Mouse (Mus musculus): ENCODE results near the gene Map4k4.

Gene Map4k4

GRCm38 (mm10) chr1:40030287-40030975 is 129.7 kb downstream of the Map4k4 start:
- in situ Hi-C loops (cut with MboI, MseI) = no loop called here

GRCm38 (mm10) chr1:40030976-40031356 is 130.3 kb downstream of the Map4k4 start:
- in situ Hi-C loops (cut with MboI, MseI) = no loop called here

DNA sequence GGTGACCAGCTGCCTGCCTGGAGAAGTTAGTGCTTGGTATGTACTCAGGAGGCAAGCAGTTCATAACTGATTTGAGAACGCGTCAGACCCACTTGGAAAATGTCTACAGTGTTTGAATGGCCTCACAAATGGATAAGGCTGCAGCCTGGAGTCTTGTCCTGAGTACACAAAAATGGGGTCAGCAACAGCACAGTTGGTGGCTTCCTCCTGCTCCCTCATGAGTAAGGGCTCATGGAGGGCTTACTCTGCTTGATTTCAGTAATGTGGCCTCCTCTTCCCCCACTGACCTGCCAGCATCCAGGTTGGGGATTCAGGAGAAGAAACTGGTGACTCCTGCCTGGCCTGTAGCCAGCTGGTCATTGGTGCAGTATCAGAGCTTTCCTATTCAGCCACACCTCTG is 130.9 kb downstream of the Map4k4 start:
- in situ Hi-C loops (cut with MboI, MseI) = no loop called here

DNA sequence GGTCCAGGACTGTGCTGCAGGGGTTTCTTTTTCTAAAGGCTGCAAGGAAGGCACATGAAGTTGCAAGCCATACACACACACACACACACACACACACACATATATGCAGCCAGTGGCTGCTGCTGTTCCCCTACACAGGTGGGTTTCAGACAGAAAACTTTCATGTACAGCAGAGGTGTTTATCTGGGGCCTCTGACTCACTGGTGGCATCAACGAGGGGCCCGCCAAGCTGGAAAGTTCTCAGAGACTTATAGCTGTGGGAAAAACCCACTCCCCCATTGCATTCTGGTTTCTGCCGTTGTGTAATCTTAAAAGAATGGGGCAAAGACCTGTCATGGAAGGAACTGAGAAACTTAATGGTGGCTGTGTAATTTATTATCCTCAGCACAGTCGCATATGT is 132.6 kb downstream of the Map4k4 start:
- in situ Hi-C loops (cut with MboI, MseI) = no loop called here

- in situ Hi-C loops (cut with MboI, MseI) = no loop called here
These were observed 133.2 kb downstream of the Map4k4 start for GRCm38 (mm10) chr1:40033743-40034420.

- in situ Hi-C loops (cut with MboI, MseI) = no loop called here
These were observed 137.1 kb downstream of the Map4k4 start for GRCm38 (mm10) chr1:40037831-40038230.

DNA sequence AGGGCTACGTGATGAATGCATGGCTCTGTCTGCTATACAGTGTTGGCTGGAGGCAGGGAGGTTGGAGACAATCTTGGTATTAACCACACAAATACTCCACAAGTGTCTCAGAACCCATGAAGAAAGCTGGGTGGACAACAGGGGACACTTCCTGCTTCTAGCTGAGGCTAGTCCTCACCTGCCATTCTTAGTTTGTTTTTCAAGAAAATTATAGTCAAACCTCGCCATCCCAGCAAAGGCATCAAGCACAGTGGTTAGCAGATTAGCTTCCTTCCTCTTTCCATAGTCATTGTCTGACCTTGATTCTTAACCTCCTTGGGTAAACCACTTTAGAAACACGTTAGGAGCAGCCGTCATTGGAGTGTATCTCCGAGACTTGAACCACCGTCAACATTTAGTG is 145.0 kb downstream of the Map4k4 start:
- in situ Hi-C loops (cut with MboI, MseI) = no loop called here

GRCm38 (mm10) chr1:40046600-40046999 is 145.9 kb downstream of the Map4k4 start:
- in situ Hi-C loops (cut with MboI, MseI) = no loop called here

DNA sequence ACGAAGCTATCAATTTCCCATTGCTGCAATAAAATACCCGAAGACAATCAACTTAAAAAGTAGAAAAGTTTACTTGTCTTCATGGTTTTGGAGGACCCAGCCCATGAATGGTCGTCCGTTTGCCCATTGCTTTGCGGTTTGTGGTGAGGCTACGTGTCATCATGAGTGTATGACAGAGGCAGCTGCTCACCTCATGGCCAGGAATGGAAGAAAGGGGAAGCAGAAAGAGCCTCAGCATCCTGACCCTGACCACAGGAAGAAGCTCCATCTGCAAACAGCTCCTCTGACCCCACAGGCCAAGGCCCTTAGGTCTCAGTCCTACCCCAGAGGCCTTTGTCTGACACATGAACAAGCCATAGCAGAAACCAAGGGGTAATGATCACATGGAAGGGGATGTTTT is 150.4 kb downstream of the Map4k4 start:
- in situ Hi-C loops (cut with MboI, MseI) = no loop called here

GRCm38 (mm10) chr1:40052156-40052555 is 151.4 kb downstream of the Map4k4 start:
- in situ Hi-C loops (cut with MboI, MseI) = no loop called here

DNA sequence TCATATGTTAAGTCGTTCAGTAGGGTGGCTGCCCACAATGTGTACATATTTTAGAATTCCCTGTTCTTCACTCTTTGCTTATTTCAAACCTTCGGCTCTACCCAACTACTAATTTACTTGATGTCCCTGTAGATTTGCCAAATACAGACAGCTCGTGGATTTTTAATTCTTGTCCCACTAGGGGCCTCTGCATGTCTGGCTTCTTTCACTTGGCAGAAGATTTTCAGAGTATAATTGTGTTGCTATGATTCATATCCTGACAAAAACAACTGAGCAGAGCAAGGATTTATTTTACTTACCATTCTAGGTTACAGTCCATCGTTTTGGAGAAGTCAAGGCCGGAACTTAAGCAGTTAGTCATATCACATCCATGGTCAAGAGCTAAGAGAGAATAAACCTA is 152.4 kb downstream of the Map4k4 start:
- in situ Hi-C loops (cut with MboI, MseI) = no loop called here

DNA sequence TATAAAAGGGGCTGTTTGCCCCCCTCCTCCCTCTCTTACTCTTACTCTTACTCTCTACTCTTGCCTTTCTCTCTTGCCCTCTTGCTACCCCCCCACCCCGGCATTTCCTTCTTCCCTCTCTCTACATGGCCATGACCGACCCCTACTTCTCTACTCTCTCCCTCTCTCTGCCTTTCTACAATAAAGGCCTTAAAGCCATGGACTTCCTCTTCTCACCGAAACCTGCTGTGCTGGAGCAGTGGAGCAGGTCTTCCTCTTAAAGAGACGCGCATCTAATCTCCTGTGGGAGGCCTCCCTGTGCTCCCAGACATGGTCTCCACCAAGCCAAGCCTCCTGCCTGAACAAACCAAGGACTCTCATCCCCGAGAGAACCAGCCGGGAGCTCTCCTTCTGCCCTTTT is 154.3 kb downstream of the Map4k4 start:
- in situ Hi-C loops (cut with MboI, MseI) = no loop called here

DNA sequence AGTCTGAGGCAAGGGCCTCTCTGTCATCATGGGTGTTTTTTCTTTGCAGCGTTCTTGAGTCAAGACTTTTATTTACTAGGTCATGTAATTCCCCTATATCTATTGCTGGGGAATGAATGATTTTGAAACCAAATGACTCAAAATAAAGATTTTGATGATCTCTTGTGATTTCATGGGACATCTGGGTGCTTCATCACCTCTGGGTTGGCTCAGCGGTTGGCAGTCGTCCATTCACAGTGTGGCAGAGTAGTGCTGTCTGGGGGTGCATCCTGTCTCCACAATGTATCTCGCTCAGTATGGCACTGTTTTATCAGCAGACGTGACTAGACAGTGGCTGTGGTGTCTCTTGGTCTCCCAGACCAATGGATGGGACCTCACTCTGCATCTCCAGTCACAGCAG is 155.2 kb downstream of the Map4k4 start:
- in situ Hi-C loops (cut with MboI, MseI) = no loop called here

GRCm38 (mm10) chr1:40057351-40057750 is 156.6 kb downstream of the Map4k4 start:
- in situ Hi-C loops (cut with MboI, MseI) = no loop called here

DNA sequence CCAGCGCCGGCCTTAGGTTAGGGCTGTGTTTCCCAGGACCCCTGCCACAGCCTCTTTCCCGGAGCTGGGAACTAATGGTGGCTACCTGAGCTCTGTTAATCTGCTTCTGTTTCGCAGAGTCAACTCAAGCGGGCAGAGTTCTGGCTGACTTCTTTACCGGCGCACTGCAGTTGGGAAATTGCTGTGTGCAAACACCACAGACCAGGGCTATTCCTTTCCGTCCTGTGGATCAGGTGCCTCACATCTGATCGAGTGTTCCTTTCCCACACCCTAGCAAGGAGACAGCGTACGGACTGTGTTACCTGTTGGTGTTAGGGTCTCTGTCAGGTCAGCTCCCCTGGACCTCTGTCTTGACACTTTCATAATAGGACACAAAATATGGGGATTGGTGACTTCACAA is 157.3 kb downstream of the Map4k4 start:
- in situ Hi-C loops (cut with MboI, MseI) = no loop called here

DNA sequence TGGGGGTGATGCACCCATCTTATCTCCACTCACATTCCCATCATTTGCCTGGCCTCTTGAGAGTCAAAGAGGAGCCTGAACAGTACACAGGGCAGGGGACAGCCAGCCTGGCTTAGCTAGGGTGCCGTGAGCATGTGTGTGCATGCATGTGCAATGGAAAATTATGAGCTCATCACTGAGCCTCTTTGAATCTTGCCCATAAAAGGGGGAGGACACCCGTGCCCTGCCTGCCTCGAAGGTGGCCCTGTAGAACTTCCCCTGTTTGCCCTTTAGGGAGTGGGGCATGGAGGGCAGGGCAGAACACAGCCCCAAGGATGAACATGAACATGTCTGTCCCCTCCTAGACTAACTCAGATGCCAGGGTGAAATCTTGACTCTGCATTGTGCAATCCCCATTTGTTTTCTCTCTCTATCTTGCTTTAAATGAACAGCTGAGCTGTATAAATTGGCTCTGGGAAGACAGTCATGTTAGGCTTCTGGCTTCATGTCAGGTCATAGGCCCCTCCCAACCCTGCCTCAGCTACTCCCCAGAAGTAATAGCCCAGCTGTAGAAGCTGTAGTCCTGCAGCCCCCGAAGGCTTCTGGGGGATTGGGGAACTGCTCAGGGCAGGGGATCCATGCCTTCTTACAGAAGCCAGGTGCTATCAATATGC is 158.5 kb downstream of the Map4k4 start:
- in situ Hi-C loops (cut with MboI, MseI) = no loop called here

DNA sequence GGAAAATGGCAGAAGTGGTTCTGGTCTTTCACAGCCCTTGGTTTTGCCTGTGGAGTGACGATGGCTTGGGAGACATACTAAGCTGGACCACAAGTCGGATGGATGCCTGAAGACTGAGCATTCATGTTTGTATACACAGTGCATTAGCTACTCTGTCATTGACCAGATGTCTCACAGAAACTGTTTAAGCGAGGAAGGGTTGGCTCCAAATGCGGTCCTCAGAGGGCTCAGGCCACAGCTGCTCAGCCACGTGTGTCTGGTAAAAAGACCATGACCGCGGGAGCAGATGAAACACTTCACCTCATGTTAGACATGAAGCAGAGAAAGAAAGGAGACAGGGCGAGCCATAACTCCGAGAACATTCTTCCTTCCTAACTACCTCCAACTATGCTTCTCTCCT is 160.6 kb downstream of the Map4k4 start:
- in situ Hi-C loops (cut with MboI, MseI) = no loop called here

GRCm38 (mm10) chr1:40063409-40063808 is 162.7 kb downstream of the Map4k4 start:
- in situ Hi-C loops (cut with MboI, MseI) = no loop called here

GRCm38 (mm10) chr1:40064508-40064907 is 163.8 kb downstream of the Map4k4 start:
- in situ Hi-C loops (cut with MboI, MseI) = no loop called here

DNA sequence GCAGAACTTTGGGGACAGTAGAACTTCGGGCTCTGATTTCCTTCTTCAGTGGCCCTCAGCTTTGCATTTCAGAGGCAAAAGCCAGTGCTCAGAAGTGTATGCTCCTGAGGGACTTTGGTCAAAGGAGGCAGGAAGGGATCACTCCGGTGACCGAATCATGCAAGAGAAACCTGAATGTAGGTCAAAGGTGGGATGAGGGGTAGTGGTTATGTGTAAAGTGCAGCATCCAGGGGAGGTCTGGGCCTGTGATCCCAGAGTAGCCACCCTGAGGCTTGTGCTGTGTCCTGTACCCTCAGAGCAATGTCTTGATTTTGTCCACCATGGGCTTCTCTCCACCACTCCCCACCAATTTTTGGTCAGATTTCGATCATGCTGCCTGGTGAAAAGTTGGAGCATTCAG is 171.8 kb downstream of the Map4k4 start:
- in situ Hi-C loops (cut with MboI, MseI) = no loop called here

GRCm38 (mm10) chr1:40073779-40074178 is 173.1 kb downstream of the Map4k4 start, which contains the start of gene Il1r2:
Il1r2 (plus strand) TSS chr1:40074079.
- in situ Hi-C loops (cut with MboI, MseI) = no loop called here

Data from regulatory T cell (primary cell).